Mouse (Mus musculus) brown adipose tissue, adult 24 weeks (tissue): Measurements from ENCODE around the gene Pcf11. TPM values are rescaled to one million over a fixed set of nuclear protein-coding genes. Genes with fewer than 3 reads are reported as not detected.

Experiments used
- H3K27ac ChIP-seq: fragments of 200-500 bp; replicated peaks from 2 replicates; pipeline ENCODE4 v1.5.1; 2012; ENCODE audit warnings: low read depth, mild to moderate bottlenecking, low read length
- H3K4me1 ChIP-seq: fragments of 200-500 bp; 2 replicates; pipeline ENCODE4 v1.6.1; 2012; ENCODE audit warnings: low read length, mixed read lengths; ENCODE audit not compliant: control insufficient read depth, insufficient read depth, insufficient read length
- H3K4me3 ChIP-seq: fragments of 200-500 bp; 2 replicates; pipeline ENCODE4 v1.5.1; 2012; ENCODE audit warnings: low read depth, mild to moderate bottlenecking, low read length, moderate library complexity; ENCODE audit not compliant: insufficient read depth
- polyA plus RNA-seq: library from polyadenylated mRNA; stranded (reverse); fragments of >200 nt; gene quantifications from 2 replicates; pipeline ENCODE4 v1.2.4, GENCODE M21; 2012; ENCODE audit not compliant: missing spikeins, insufficient read depth, insufficient read length

Gene Pcf11
- polyA plus RNA-seq = 19.3 and 20.2 TPM in 2 replicates

DNA sequence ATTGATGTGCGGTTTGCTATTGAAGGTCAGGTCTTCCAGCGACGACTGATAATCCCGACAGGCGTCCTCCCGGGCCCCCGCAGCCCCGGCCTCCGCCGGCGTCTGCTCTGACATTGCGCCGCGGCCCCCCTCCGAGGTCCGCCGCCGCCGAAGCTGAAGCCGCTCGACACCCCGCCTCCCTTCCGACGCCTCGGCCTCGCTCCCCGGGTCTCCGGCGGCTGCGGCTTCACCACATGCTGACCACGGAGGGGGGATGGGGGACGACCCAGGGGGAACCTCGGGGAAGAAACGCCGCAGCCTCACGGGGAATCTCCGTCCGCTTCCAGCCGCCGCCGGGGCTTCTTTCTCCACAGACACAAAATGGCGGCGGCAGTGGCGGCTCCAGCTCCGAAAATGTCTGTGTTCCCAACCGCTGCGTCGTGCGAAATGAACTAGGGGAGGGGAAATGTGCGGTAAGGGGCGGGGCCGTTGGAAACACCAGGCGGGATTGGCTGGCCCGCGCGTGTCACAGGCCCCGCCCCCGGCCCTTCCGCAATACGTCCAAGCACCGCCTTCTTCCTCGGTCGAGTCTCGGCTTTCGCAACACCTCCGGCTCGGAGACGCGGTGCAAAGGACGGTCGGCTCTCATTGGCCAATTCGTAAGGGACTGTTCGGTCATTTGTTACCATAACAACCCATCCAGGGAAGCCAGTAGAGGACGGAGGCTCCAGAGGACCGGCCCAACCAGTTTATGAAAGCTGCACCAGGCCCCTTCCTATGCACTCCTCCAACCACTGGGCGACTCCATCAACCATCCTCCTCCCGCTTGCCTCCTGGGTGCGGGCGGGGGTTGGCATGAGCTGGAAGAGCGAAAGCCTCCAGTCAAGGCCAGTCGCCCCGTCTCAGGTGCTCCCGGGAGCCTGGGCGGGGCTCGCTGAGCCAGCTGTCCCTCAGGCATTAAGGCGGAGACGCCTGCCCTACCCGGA lies at the start of gene Pcf11:
Gene Pcf11 (minus strand): TSS at position 428 of the 965 bp plus-strand sequence.
- Histone ChIP-seq H3K4me3 (peak within 1 kb of the TSS; percentile 82), H3K4me1 (no peaks in the 10 kb centered on the region), H3K27ac (peak within 1 kb of the TSS; percentile 93)

DNA sequence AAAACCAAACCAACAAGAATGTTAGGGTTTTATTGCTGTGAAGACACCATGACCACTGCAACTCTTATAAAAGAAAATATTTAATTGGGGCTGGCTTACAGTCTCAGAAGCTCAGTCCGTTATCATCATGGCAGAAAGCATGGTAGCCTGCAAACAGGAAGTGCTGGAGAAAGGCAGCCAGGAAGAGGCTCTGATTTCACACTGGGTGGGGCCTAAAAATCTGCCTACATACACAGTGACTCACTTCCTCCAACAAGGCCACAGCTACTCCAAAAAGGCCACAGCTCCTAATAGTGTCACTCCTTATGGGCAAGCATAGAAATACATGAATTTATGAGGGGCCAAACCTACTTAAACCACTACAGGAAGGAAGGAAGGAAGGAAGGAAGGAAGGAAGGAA lies 45.3 kb upstream of the Pcf11 start:
- Histone ChIP-seq H3K4me1 (peaks cover 2% of the 10 kb centered on the region; the same call in 1 of the 2 replicates), H3K4me3 (no peak overlapping the region), H3K27ac (no peak overlapping the region)

DNA sequence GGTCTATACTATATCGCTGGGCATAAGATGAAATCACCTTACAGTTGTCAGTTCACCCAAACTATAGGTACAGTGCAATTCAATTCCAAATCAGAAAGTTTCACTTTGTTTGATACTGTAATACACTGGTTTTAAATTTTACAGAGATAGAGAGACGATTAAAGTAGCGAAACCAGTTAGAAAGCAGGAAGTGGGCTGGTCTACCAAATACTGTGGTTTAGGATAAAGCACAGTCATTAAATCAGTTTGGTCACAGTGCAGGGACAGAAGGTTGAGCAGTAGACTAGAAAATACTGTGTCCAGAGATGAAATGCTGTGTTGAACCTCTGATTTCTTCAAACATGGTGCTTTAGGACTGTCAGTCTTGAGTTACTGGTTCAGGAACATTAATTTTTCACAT lies 41.9 kb upstream of the Pcf11 start:
- Histone ChIP-seq H3K4me1 (no peaks in the 10 kb centered on the region), H3K27ac (no peak overlapping the region), H3K4me3 (no peak overlapping the region)

DNA sequence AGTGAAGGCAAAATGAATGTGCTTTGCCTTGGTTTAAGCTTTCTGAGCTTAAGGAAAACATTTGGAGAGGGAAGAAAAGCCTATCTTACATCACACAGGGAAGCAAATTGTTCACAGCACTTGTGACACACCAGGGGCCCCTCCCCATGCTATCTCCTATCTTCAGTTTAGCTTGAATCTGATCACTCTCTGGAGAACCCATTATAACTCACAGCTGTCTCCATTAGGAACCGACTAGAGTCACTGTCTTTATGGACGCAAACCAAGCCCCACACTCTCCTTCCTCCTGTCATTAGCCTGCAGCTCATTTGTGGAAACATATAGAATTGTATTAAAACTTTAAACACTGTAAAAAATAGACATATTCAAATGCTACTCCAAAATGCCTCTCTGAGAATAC lies 39.8 kb upstream of the Pcf11 start:
- Histone ChIP-seq H3K4me3 (no peak overlapping the region), H3K4me1 (no peaks in the 10 kb centered on the region; the same call in 1 of the 2 replicates), H3K27ac (no peak overlapping the region)

DNA sequence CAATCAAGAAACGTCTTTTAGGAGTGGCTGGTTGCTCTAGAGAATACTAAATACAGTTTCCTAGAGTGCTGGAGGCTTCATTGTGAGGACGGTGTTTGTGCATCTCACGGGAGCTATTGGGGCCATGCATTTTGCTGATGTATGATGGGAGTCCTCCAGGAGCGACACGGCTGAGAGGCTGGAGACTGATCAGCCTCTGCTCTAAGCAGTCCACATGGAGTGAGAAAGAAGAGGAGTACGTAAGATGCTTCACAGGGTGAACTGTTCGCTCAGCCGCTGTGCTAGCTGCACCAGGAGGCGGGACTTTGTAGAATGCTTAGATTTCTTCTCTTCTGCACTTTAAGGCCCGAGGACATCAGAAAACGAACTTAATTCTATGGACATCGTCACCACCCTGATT lies 37.0 kb upstream of the Pcf11 start:
- peaks cover 5% of the 10 kb centered on the region; the same call in 1 of the 2 replicates for H3K4me1 ChIP-seq
- no peak overlapping the region for H3K27ac ChIP-seq
- H3K4me3 ChIP-seq = no peak overlapping the region

DNA sequence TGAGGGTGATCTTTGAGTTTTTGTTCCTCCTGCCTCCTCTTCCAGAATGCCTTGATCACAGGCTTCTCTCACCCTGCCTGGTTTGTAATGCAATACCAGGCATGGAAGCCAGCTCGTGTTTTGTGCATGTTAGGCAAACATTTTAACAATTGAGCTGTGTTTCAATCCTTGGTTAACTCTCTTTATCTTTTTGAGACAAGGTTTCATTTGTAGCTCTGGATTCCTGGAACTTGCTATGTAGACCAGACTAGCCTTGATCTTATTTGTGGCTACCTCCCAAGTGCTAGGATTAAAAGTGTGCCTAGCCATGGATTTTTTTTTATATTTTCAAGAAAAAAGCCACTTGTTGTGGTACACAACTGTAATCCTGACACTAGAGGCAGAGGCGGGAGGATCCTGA lies 35.8 kb upstream of the Pcf11 start:
- Histone ChIP-seq H3K4me1 (peaks cover 5% of the 10 kb centered on the region; the same call in 1 of the 2 replicates), H3K27ac (peak overlapping the region; percentile 84), H3K4me3 (no peak overlapping the region)

DNA sequence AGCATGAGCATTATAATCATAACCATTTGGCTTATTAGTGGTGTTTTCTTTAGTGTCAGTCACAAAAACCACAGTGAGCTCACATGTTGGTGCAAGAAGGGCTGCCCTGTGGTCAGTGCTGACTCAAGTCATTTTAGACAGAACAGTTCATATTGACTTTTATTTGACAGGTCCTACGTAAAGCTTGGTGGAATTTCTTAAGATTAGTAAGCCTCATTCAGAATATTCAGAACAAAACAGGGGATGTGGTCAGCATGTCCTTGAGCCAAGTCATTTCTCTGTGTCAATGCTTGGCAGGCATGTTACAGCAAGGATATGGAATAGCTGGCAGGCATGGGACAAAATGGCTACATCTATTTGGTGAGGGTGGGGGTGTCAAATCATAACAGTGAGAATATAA lies 33.9 kb upstream of the Pcf11 start:
- Histone ChIP-seq H3K4me1 (peaks cover 5% of the 10 kb centered on the region; the same call in 1 of the 2 replicates), H3K4me3 (no peak overlapping the region), H3K27ac (peak overlapping the region; percentile 83)

DNA sequence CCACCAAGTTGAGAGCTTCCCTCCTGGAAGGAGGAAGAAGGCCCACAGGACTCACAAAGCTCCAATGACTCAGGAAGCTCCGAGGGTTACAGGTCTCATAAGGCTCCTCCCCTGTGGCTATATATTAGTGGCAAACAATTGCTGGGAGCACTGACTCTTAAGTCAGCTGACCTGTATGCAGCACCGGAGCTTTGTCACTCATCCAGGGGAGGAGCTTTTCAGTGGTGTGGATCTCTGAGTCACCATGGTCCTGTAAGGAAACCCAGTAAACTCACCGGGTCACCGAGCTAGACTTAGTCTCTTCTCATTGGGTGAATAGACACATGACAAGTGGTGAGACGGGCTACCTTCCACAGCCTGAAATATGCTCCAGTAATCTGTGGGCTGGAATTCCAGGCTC lies 29.0 kb upstream of the Pcf11 start:
- Histone ChIP-seq H3K4me1 (peaks cover 3% of the 10 kb centered on the region; the same call in 1 of the 2 replicates), H3K27ac (no peak overlapping the region), H3K4me3 (no peak overlapping the region)

DNA sequence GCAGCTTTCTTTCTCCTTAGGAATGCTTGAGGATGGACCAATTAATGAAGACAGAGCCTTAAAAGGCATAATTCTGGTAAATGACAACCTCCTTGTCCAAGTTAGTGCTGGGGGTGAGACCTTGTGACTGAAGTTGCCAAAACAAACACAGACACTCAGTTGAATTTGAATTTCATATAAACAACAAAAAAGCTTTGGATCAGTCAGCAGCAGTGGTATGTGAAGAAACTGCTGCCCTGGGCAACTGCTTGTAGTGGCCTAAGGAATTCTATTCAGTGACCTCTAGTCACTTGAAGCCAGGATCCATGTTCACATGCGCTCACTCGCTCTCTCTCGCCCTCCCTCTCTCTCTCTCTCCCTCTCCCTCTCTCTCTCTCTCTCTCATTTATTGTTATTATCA lies 26.7 kb upstream of the Pcf11 start:
- Histone ChIP-seq H3K4me1 (no peaks in the 10 kb centered on the region), H3K27ac (no peak overlapping the region), H3K4me3 (no peak overlapping the region)

DNA sequence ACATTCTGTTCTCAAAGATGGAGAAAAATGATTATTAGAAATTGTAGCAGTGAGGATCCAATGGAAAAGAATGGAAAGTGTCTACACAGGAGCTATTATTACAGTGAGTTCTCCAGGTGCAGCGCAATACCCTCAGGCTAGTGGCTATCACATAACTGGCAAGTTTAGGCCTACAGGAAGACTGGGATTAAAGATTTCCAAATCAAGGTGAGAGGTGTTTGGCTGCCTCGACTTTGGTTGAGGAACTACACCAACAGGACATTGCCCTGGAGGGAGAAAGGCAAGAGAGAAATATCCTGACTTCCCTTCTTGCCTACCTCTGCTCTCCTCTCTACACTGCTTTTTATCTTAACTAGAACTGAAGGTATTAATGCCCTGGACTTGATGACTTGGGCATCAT lies 19.4 kb upstream of the Pcf11 start:
- H3K4me3 ChIP-seq = no peak overlapping the region

DNA sequence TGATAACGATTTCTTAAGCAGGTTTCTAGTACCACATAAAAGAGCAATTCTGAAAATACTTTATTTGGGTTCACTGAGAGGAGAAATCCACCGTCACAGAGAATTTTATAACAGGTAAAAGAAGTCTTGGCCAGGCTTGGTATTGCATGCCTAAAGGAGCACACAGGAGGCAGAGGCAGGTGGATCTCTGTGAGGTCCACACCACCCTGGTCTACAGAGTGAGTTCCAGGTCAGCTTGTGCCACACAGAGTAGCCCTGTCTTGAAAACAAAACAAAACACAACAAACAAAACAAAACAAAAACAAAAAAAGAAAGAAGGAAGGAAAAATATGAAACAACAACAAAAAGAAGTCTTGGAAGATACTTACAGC lies 18.6 kb upstream of the Pcf11 start:
- Histone ChIP-seq H3K4me1 (no peaks in the 10 kb centered on the region), H3K4me3 (no peak overlapping the region), H3K27ac (no peak overlapping the region)

More for the DNA sequence above, 19.4 kb upstream of the Pcf11 start:
- Histone ChIP-seq H3K27ac (no peak overlapping the region), H3K4me1 (no peaks in the 10 kb centered on the region)

DNA sequence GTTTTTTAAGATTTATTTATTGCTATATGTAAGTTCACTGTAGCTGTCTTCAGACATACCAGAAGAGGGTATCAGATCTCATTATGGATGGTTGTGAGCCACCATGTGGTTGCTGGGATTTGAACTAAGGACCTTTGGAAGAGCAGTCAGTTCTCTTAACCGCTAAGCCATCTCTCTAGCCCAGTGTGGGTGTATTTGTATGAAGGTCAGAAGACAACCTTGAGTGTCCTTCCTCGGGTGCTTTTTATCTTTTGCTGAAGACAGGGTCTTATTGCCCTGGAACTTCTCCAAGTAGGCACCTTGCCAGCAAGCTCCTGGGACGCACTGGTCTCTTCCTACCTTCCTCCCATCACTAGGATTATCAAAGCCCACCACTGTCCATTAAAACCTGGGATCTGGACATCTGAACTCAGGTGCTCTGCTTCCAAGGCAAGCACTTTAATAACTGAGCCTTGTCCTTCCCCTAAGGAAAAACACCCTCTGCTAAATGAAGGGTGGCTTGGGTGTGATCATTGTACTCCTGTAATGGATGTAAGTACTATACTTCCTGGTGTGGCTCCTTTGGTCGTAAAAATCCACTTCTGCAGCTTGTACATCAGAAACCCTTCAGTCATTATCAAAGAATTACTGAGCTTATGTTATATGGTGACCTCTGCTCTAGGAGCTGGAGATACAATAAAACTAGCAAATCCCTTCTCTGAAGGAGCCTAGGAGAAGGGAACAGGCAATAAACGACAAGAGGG lies 18.0 kb upstream of the Pcf11 start:
- no peak overlapping the region for H3K27ac ChIP-seq
- no peak overlapping the region for H3K4me3 ChIP-seq
- H3K4me1 ChIP-seq = no peaks in the 10 kb centered on the region

DNA sequence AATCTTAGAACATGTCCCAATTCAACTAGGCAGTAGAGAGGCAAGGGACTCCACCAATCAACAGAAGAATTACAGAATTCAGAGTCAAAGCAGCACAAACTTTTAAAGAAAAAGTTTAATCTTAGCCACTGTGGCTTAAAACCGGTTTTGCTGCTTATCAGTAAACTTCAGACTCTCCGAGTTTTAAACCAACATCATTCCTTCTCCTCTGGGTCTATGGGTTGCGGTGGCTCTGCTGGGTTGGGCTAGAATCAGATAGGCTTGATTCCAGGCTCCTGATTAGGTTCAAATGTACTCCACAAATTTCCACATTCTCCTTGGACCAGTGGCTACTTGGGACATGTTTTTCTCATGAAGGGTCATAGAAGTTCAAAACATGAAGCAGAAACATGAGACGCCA lies 7.6 kb upstream of the Pcf11 start:
- Histone ChIP-seq H3K27ac (no peak overlapping the region), H3K4me1 (no peaks in the 10 kb centered on the region), H3K4me3 (no peak overlapping the region)

DNA sequence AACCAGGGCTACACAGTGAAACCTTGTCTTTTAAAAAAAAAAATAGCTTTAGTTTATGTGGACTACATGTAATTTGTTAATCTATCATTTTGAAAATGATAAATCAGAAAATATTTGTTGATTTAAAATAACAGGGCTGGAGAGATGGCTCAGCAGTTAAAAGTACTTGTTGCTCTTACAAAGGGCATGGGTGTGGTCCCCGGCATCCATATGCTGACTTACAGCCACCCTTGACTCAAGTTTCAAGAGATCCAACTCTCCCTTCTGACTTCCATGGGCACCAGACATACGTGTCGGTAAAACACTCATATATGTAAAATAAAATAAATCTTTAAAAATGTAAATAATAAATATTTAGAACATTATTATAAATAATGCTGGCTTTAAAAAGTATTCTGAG lies 5.4 kb upstream of the Pcf11 start:
- Histone ChIP-seq H3K27ac (no peak overlapping the region), H3K4me1 (no peaks in the 10 kb centered on the region), H3K4me3 (no peak overlapping the region)

DNA sequence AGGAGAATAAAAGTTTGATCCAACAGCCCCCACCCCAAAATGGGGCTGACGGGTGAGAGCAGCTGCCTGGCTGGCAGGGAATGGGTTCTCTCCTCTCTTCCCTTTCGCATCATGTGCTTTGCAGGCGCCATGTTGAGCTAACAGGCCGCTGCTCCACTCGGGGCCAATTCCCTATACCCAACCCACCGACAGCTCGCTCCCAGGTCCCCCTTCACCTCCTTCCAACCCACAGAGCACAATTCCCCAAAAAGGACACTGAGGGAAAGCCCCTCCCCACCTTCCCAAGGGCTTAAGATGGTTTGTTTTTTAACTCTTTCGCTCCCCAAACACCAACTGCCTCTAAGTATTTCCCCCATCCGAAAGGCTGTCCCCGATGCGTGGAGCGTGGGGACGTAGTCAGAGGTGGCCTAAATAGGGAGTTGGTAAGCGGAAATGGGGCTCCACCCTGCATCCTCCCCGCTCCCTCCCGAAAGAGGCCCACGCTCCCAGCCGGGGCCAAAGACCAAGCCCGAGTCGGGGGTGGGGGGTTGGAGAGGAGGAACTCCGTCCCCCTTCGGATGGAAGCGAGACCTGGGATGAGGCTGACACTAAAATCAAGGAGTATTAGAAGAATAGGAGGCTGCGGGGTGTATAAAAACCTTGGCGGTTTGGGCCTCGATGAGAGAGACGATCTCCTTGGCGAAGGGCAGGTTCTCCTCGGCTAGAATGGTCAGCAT lies 785 bp downstream of the Pcf11 start:
- no peaks in the 10 kb centered on the region for H3K4me1 ChIP-seq
- peak overlapping the region; percentile 93 for H3K27ac ChIP-seq
- H3K4me3 ChIP-seq = peak overlapping the region; percentile 82
